Mouse (Mus musculus) thymus, adult 18-20 months (tissue): ENCODE data around the gene Taar7f.
"Not testable (repeated sequence)": the region's sequence is repeated elsewhere in the genome, so short reads cannot be mapped to it uniquely, and the experiment has no call there.

Source experiments
- DNase-seq, 2 experiments: peaks; one replicate each; pipeline ENCODE4 v3.0.0; 2022; ENCODE audit warnings: mixed read lengths in 2 of 2

The Taar7f gene

GRCm38 (mm10) chr10:24049210-24049609 lies at the start of gene Taar7f:
TSS of gene Taar7f (plus strand) at chr10:24049510.
- no peak for DNase-seq

- no peak for DNase-seq
These were observed 49.7 kb upstream of the Taar7f start, which contains the start of gene Taar7b for GRCm38 (mm10) chr10:23999639-24000038. TSS of gene Taar7b (plus strand) at chr10:23999939.

GRCm38 (mm10) chr10:24006442-24006841 lies 42.9 kb upstream of the Taar7f start:
- DNase-seq, result no peak

- no peak for DNase-seq
These were observed 42.3 kb upstream of the Taar7f start for GRCm38 (mm10) chr10:24007034-24007433.

- DNase-seq, result no peak
These were observed 41.2 kb upstream of the Taar7f start for GRCm38 (mm10) chr10:24008143-24008542.

- DNase-seq, result no peak
These were observed 22.4 kb upstream of the Taar7f start, which contains the start of gene Taar7d for GRCm38 (mm10) chr10:24026922-24027321. TSS of gene Taar7d (plus strand) at chr10:24027222.

- DNase-seq, result no peak
These were observed 18.0 kb upstream of the Taar7f start for GRCm38 (mm10) chr10:24031347-24031746.

GRCm38 (mm10) chr10:24037314-24037713 lies 12.0 kb upstream of the Taar7f start, which contains the start of gene Taar7e:
TSS of gene Taar7e (plus strand) at chr10:24037614.
- no peak for DNase-seq

- no peak for DNase-seq
These were observed 9.0 kb upstream of the Taar7f start for GRCm38 (mm10) chr10:24040120-24040869.

- no peak for DNase-seq
These were observed 2.7 kb downstream of the Taar7f start for GRCm38 (mm10) chr10:24052039-24052438.

- no peak for DNase-seq
These were observed 9.7 kb downstream of the Taar7f start for GRCm38 (mm10) chr10:24058986-24059385.

- DNase-seq, result not testable (repeated sequence)
These were observed 25.4 kb downstream of the Taar7f start for GRCm38 (mm10) chr10:24074751-24075150.

GRCm38 (mm10) chr10:24076200-24076599 lies 26.9 kb downstream of the Taar7f start, which contains the start of gene Taar8a:
TSS of gene Taar8a (plus strand) at chr10:24076500.
- not testable (repeated sequence) for DNase-seq

GRCm38 (mm10) chr10:24080166-24080565 lies 30.9 kb downstream of the Taar7f start:
- no peak for DNase-seq

GRCm38 (mm10) chr10:24085936-24086335 lies 36.6 kb downstream of the Taar7f start:
- DNase-seq, result no peak

- DNase-seq, result no peak
These were observed 37.2 kb downstream of the Taar7f start for GRCm38 (mm10) chr10:24086555-24086954.

- DNase-seq, result no peak
These were observed 37.9 kb downstream of the Taar7f start for GRCm38 (mm10) chr10:24087168-24087567.

GRCm38 (mm10) chr10:24092194-24092593 lies 42.9 kb downstream of the Taar7f start, which contains the start of gene Taar8b:
TSS of gene Taar8b (minus strand) at chr10:24092294.
- DNase-seq, result no peak

- not testable (repeated sequence) for DNase-seq
These were observed 47.7 kb downstream of the Taar7f start for GRCm38 (mm10) chr10:24097010-24097409.
